Mouse (Mus musculus) mouse trophoblast stem cell (cell line): ENCODE measurements around the gene Zfp217.

Experiments used
- in situ Hi-C, 2 experiments: fragments of 300-500 bp; cut with MseI, MboI; formaldehyde crosslinking; loops; 2 replicates in 1 of 2; 3 replicates in 1 of 2; pipeline ENCODE4 v1.15.1; 2025

The Zfp217 gene

GRCm38 (mm10) chr2:170159795-170160568 is 12.1 kb upstream of the Zfp217 start:
- in situ Hi-C loops = no loop called here

- in situ Hi-C loops = no loop called here
Observed at GRCm38 (mm10) chr2:170158987-170159386, 11.1 kb upstream of the Zfp217 start.

GRCm38 (mm10) chr2:170158251-170158650 is 10.3 kb upstream of the Zfp217 start:
- in situ Hi-C loops = no loop called here

GRCm38 (mm10) chr2:170157280-170158200 is 9.6 kb upstream of the Zfp217 start:
- in situ Hi-C loops = no loop called here

- in situ Hi-C loops = no loop called here
Observed at GRCm38 (mm10) chr2:170155089-170155740, 7.3 kb upstream of the Zfp217 start.

GRCm38 (mm10) chr2:170154738-170155088 is 6.8 kb upstream of the Zfp217 start:
- in situ Hi-C loops = no loop called here

GRCm38 (mm10) chr2:170154301-170154721 is 6.4 kb upstream of the Zfp217 start:
- in situ Hi-C loops = no loop called here

GRCm38 (mm10) chr2:170153421-170154271 is 5.7 kb upstream of the Zfp217 start:
- in situ Hi-C loops = no loop called here

- in situ Hi-C loops = no loop called here
Observed at GRCm38 (mm10) chr2:170152856-170153255, 5.0 kb upstream of the Zfp217 start.

GRCm38 (mm10) chr2:170152036-170152686 is 4.3 kb upstream of the Zfp217 start:
- in situ Hi-C loops = no loop called here

GRCm38 (mm10) chr2:170151470-170151869 is 3.6 kb upstream of the Zfp217 start:
- in situ Hi-C loops = no loop called here

GRCm38 (mm10) chr2:170148828-170149227 is 925 bp upstream of the Zfp217 start:
- in situ Hi-C loops = no loop called here

- in situ Hi-C loops = no loop called here
Observed at GRCm38 (mm10) chr2:170147170-170147569, 733 bp downstream of the Zfp217 start.

GRCm38 (mm10) chr2:170144343-170144742 is 3.6 kb downstream of the Zfp217 start:
- in situ Hi-C loops = no loop called here

GRCm38 (mm10) chr2:170143861-170144260 is 4.0 kb downstream of the Zfp217 start:
- in situ Hi-C loops = no loop called here

GRCm38 (mm10) chr2:170142542-170142941 is 5.4 kb downstream of the Zfp217 start:
- in situ Hi-C loops = no loop called here

- in situ Hi-C loops = no loop called here
Observed at GRCm38 (mm10) chr2:170141481-170141880, 6.4 kb downstream of the Zfp217 start.

GRCm38 (mm10) chr2:170139411-170140046 is 8.4 kb downstream of the Zfp217 start:
- in situ Hi-C loops = loop anchor here in 1 of 2 experiments (5.0 kb wide), 1 partner anchor 63 kb away; no protein-coding TSS in a partner anchor

- in situ Hi-C loops = loop anchor here in 1 of 2 experiments (5.0 kb wide), 1 partner anchor 65 kb away; no protein-coding TSS in a partner anchor
Observed at GRCm38 (mm10) chr2:170136928-170137327, 11.0 kb downstream of the Zfp217 start.

- in situ Hi-C loops = loop anchor here in 1 of 2 experiments (5.0 kb wide), 1 partner anchor 66 kb away; no protein-coding TSS in a partner anchor
Observed at GRCm38 (mm10) chr2:170135820-170136219, 12.1 kb downstream of the Zfp217 start.
